Mouse (Mus musculus) liver, adult 2 months (tissue): ENCODE results near the gene Chrm3. TPM values are rescaled to one million over a fixed set of nuclear protein-coding genes. Genes with fewer than 3 reads are reported as not detected.
A peak's percentile ranks its signal among the peaks of the same experiment; 100 is the strongest.

Source experiments
- DNase-seq: peaks from one replicate; pipeline ENCODE4 v3.0.0-alpha.2; 2011; ENCODE audit warnings: low read depth, low spot score; ENCODE audit errors: extremely low read depth
- H3K27ac ChIP-seq: fragments of 200-500 bp; replicated peaks from 2 replicates; pipeline ENCODE4 v1.5.1; 2012; ENCODE audit warnings: low read depth, mild to moderate bottlenecking, control low read depth, inconsistent platforms, low read length; ENCODE audit not compliant: insufficient read depth
- H3K27me3 ChIP-seq: fragments of 200-500 bp; 2 replicates; pipeline ENCODE4 v1.6.1; 2012; ENCODE audit warnings: mild to moderate bottlenecking, moderate library complexity, low read length, inconsistent platforms; ENCODE audit not compliant: control insufficient read depth, insufficient read depth
- H3K36me3 ChIP-seq: fragments of 200-500 bp; 2 replicates; pipeline ENCODE4 v1.6.1; 2012; ENCODE audit warnings: low read length, inconsistent platforms; ENCODE audit not compliant: control insufficient read depth, insufficient read depth
- H3K4me1 ChIP-seq: fragments of 200-500 bp; 2 replicates; pipeline ENCODE4 v1.6.1; 2011; ENCODE audit warnings: low read length; ENCODE audit not compliant: control insufficient read depth, insufficient read depth
- H3K4me3 ChIP-seq: fragments of 200-500 bp; 2 replicates; pipeline ENCODE4 v1.5.1; 2011; ENCODE audit warnings: low read depth, mild to moderate bottlenecking, control low read depth, low read length, moderate library complexity; ENCODE audit not compliant: insufficient read depth
- H3K79me2 ChIP-seq: fragments of 200-500 bp; 2 replicates; pipeline ENCODE4 v1.6.1; 2012; ENCODE audit warnings: inconsistent platforms, mild to moderate bottlenecking, low read length, moderate library complexity; ENCODE audit not compliant: control insufficient read depth, insufficient read depth
- H3K9ac ChIP-seq: fragments of 200-500 bp; 2 replicates; pipeline ENCODE4 v1.6.1; 2012; ENCODE audit warnings: low read depth, mild to moderate bottlenecking, control low read depth, inconsistent platforms, low read length
- CTCF ChIP-seq: fragments of 200-500 bp; IDR thresholded peaks from 2 replicates; pipeline ENCODE4 v1.5.1; 2011; ENCODE audit warnings: low read depth, low read length, control low read depth
- POLR2A ChIP-seq: fragments of 200-500 bp; IDR thresholded peaks from 2 replicates; pipeline ENCODE4 v1.6.1; 2011; ENCODE audit warnings: low read length, control low read depth; ENCODE audit not compliant: insufficient read depth; ENCODE audit errors: extremely low read depth
- WGBS: fragments of 180-500 bp; shearing (Covaris S2); methylation state at CpG from one replicate; pipeline ENCODE4 v1.1.7; 2018; 5-methylcytosine and 5-hydroxymethylcytosine counted together
- polyA plus RNA-seq: library from polyadenylated mRNA; depleted of rRNA; stranded (reverse); fragments of >200 nt; gene quantifications from 2 replicates; pipeline ENCODE4 v1.2.3, GENCODE M21; 2012
- total RNA-seq: library from RNA; depleted of rRNA; stranded (reverse); fragments of >200 nt; gene quantifications from 2 replicates; pipeline ENCODE4 v1.2.3, GENCODE M21; 2014

The Chrm3 gene
- total and polyA plus RNA-seq, 2 experiments = 0.17 to 0.18 TPM

- WGBS = 94% methylated on average over 4 of the region's 4 CpGs
- no peaks in the 10 kb centered on the region for H3K36me3 ChIP-seq
- no peaks in the 10 kb centered on the region for H3K4me1 ChIP-seq
- no peaks in the 10 kb centered on the region for H3K79me2 ChIP-seq
- no peak for DNase-seq
- no peaks in the 10 kb centered on the region for H3K27me3 ChIP-seq
- no peak overlapping the region for H3K9ac ChIP-seq
- no peak overlapping the region for H3K27ac ChIP-seq
- H3K4me3 ChIP-seq = no peak overlapping the region
- TF ChIP-seq POLR2A (no peak), CTCF (no peak)
Observed at GRCm38 (mm10) chr13:10138878-10139277, 221.8 kb downstream of the Chrm3 start.

GRCm38 (mm10) chr13:10131064-10131463 is 229.6 kb downstream of the Chrm3 start:
- Histone ChIP-seq H3K27me3 (no peaks in the 10 kb centered on the region), H3K36me3 (no peaks in the 10 kb centered on the region), H3K79me2 (no peaks in the 10 kb centered on the region), H3K4me3 (no peak overlapping the region), H3K27ac (no peak overlapping the region), H3K4me1 (no peaks in the 10 kb centered on the region), H3K9ac (no peak overlapping the region)
- WGBS = 91% methylated on average over 2 of the region's 2 CpGs
- no peak for TF ChIP-seq CTCF
- TF ChIP-seq POLR2A = no peak
- DNase-seq = no peak

- H3K27me3 ChIP-seq = no peaks in the 10 kb centered on the region
- H3K9ac ChIP-seq = no peak overlapping the region
- TF ChIP-seq CTCF = no peak
- TF ChIP-seq POLR2A = no peak
- H3K4me1 ChIP-seq = no peaks in the 10 kb centered on the region
- 76% methylated on average over 2 of the region's 2 CpGs for WGBS
- no peaks in the 10 kb centered on the region for H3K36me3 ChIP-seq
- no peak for DNase-seq
- H3K79me2 ChIP-seq = no peaks in the 10 kb centered on the region
- H3K27ac ChIP-seq = no peak overlapping the region
- no peak overlapping the region for H3K4me3 ChIP-seq
Observed at GRCm38 (mm10) chr13:10112211-10112610, 248.4 kb downstream of the Chrm3 start.

- no peak overlapping the region for H3K4me3 ChIP-seq
- H3K79me2 ChIP-seq = no peaks in the 10 kb centered on the region
- 41% methylated on average over 1 of the region's 1 CpGs for WGBS
- no peaks in the 10 kb centered on the region for H3K27me3 ChIP-seq
- peak; percentile 9 for DNase-seq
- no peak overlapping the region for H3K9ac ChIP-seq
- H3K27ac ChIP-seq = no peak overlapping the region
- no peaks in the 10 kb centered on the region for H3K4me1 ChIP-seq
- TF ChIP-seq CTCF (no peak), POLR2A (no peak)
- no peaks in the 10 kb centered on the region for H3K36me3 ChIP-seq
Observed at GRCm38 (mm10) chr13:10109542-10109941, 251.1 kb downstream of the Chrm3 start.

- Histone ChIP-seq H3K27me3 (no peaks in the 10 kb centered on the region), H3K36me3 (no peaks in the 10 kb centered on the region), H3K4me3 (no peak overlapping the region), H3K9ac (no peak overlapping the region), H3K4me1 (no peaks in the 10 kb centered on the region), H3K79me2 (no peaks in the 10 kb centered on the region), H3K27ac (no peak overlapping the region)
- peak; percentile 8 for DNase-seq
- no peak for TF ChIP-seq POLR2A
- TF ChIP-seq CTCF = no peak
- WGBS = 78% methylated on average over 7 of the region's 7 CpGs
Observed at GRCm38 (mm10) chr13:10107331-10107730, 253.3 kb downstream of the Chrm3 start.

GRCm38 (mm10) chr13:10090778-10091177 is 269.9 kb downstream of the Chrm3 start:
- TF ChIP-seq CTCF (no peak), POLR2A (no peak)
- H3K4me1 ChIP-seq = no peaks in the 10 kb centered on the region
- no peak overlapping the region for H3K4me3 ChIP-seq
- H3K36me3 ChIP-seq = no peaks in the 10 kb centered on the region
- H3K79me2 ChIP-seq = no peaks in the 10 kb centered on the region
- no peak for DNase-seq
- H3K9ac ChIP-seq = no peak overlapping the region
- no peaks in the 10 kb centered on the region for H3K27me3 ChIP-seq
- 87% methylated on average over 4 of the region's 4 CpGs for WGBS
- H3K27ac ChIP-seq = no peak overlapping the region
